Mouse (Mus musculus) cortical plate, adult 2 months (tissue): ENCODE results near the gene Zbtb44.

ENCODE experiments used
- CTCF ChIP-seq: fragments of 200-500 bp; IDR thresholded peaks from 2 replicates; pipeline ENCODE4 v1.5.1; 2011; ENCODE audit warnings: mild to moderate bottlenecking, control low read depth, low read length; ENCODE audit not compliant: insufficient read depth; ENCODE audit errors: extremely low read depth
- POLR2A ChIP-seq: fragments of 200-500 bp; IDR thresholded peaks from 2 replicates; pipeline ENCODE4 v1.6.1; 2011; ENCODE audit warnings: mild to moderate bottlenecking, low read length, control low read depth; ENCODE audit not compliant: insufficient read depth; ENCODE audit errors: extremely low read depth

GRCm38 (mm10) chr9:31086085-31086753 lies 55.8 kb downstream of the Zbtb44 start:
- TF ChIP-seq POLR2A, result no peak
- peak; percentile 77 for TF ChIP-seq CTCF
